Mouse (Mus musculus) right cerebral cortex, postnatal 10 days (tissue): Measurements from ENCODE around the gene B830017H08Rik.

Experiments used
- DNase-seq, 2 experiments: peaks; one replicate each; pipeline ENCODE4 v3.0.0; 2021; ENCODE audit warnings: low spot score in 2 of 2

Gene B830017H08Rik

DNA sequence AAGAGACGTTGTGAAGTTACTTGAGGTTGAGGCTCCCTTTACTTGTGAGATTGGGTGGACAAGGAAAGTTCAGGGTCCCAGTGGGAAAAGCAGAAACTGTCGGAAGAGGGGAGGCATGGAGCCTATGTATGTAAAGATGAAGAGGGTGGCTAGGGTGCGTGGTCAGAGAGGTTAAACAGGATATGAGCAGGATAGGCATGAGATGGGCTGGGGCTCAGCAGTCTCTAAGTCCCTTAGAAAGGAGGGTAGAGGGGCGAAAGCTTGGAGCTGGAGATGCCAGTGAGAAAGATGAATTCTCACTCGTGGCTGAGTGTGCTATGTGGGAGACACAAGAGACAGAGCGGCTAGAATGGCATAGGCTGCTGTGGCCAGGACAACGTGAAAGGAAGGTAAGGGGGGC lies at the start of gene B830017H08Rik:
Gene B830017H08Rik, plus strand, starts transcription at position 301 of the 400 bp plus-strand sequence.
- no peak for DNase-seq

DNA sequence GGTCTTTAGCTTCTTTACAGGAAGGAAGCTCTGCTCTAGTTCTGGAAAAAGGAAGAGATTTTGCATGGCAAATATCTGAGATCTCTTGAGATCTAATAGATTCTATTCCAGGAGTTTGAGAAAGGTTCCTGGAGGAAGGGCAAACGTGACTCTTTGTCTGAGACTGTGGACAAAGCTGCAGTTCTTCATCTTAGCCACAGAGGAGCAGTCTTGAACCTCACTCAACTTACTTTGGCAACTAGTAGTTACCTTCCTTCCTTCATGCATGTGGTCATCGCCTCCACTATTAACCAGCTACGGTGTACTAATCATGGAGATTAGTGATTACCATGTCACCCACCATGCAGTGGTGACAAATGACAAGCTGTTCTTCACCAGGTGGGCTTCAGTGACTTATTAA lies 47.6 kb upstream of the B830017H08Rik start:
- no peak for DNase-seq

DNA sequence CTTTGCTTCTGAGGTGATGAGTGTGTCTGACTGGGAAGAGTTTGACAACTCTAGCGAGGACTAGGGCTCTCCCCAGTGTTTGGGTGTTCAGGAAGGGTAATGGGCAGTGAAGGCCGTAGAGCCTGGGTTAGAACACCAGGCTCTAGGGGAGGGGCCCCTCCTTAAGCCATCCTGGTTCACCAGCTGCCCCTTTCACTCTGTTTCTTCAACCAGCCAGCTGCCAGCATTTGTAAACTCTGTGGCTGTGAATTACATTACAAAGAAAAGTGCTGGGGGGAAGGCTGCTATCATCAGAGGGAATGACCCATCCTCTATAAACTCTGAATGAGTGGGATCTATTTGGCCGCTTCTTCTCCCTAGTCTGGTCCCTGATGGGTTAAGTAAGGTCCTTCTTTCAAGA lies 40.2 kb upstream of the B830017H08Rik start:
- no peak for DNase-seq

DNA sequence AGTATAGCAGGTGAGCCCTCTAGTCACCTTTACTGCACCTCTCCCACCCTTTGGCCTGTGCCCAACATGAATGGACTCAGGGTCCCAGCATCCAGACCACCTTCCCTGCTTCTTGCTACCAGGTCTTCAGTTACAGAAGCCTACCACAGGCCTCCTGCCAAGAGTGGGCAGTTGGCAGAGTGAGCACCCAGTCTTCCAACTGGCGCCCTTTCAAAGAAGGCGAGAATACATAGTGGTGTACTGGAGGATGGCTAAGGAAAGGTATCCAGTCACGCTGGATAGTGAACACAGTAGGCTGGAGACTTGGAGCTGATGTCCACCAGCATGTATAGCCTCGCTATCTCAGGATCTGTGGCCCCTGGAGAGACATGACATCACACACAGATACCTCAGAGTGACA lies 38.9 kb upstream of the B830017H08Rik start:
- peak; percentile 47 to 52 for DNase-seq

DNA sequence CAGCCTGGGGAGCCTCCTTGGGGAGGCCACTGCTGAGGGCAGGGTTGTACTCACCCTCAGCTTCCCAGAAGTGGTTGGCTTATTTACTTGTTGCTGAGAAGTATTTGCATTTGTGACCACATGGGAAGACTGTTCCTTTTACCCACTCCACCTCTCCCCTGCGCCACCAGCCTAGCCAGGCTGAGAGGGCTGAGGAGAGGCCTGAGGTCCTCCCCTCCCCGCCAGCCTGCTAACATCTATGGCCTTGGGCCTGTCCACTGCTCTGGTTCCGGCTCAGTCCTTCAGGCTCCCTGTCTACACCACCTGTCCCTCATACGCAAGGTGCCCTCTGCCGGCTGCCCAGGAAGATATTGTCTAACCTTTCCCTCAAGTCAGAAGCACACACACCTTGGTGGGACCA lies 37.3 kb upstream of the B830017H08Rik start:
- no peak for DNase-seq

DNA sequence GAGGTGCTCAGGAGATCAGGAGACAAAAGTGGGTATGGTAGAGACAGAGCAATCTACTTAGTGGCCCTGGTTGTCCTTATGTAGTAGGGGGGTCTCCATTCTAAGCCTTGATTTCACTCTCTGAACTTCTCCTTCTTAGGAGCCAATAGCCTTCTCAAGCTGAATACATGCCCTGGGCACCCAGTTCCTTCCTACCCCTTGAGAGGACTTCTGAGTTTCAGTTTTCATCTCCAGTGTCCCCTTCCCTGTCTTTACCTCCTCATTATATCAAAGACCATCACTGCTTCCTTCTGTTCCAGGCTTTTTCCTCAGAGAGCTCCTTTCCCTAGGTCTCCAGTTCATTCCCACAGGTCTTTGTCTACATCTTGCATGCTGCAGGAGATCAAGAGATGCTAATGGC lies 36.4 kb upstream of the B830017H08Rik start:
- no peak for DNase-seq

DNA sequence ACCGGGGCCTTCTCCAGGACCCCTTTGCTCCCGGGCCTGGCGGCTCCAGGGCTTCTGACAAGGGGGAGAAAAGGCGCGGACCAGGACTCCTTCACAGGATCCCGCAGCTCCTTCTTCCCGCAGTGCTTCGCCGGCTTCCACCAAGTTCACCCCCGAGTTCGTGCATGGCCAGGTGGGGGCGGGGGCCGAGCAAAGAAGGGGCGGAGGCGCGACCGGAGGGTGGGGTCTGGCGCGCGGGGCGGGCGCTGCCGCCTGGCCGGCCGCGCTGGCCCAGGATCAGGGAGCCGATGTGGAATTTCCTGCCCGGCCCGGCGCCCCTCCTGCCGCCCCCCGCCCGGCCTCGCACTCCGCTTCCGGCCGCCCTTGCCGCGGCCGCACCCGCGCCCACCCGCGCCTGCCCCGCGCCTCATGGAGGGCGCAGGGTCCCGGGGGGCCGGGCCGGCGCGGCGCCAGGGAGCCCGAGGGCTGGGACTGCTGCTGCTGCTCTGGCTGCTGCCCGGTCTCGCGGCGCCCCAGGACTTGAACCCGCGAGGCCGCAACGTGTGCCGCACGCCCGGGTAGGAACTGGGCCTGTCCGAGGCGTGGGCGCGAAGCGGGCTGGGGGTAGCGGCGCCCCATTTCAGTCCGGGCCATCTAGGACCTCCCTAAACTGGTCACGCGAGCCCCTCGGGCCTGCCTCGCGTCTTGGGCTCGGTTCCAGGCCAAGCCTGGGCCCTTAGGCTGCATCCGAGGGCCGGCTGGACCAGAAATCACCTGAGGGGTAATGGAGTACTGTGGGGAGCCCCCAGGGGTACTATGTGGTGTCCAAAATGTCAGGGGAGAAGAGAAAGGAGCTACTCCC lies 35.7 kb upstream of the B830017H08Rik start, which contains the start of gene Scarf2:
Gene Scarf2, plus strand, starts transcription at position 312 of the 841 bp plus-strand sequence.
- DNase-seq, result no peak

DNA sequence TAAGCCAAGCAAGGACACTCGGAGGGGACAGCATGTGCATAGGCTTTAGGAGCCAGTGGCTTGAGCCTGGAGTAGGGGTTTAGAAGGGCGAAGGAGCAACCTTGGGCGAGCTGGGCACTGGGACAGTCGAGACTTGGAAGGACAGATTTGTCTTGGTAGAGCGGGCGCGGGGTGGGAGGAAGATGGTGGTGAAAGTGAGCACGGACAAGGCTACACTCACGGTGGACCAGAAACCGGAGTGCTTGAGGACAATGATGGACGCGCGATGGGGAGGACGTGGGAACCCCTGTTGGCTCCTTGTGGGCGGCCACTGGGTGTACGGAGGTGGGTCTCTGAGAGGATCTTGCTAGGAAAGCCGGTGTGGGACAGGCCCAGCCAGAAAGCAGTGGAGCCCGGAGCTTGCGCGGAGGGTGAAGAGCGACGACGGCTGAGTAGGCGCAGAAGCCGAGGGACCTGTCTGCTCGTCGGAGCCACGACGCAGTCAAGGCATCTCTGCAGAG lies 35.1 kb upstream of the B830017H08Rik start:
- DNase-seq, result no peak

DNA sequence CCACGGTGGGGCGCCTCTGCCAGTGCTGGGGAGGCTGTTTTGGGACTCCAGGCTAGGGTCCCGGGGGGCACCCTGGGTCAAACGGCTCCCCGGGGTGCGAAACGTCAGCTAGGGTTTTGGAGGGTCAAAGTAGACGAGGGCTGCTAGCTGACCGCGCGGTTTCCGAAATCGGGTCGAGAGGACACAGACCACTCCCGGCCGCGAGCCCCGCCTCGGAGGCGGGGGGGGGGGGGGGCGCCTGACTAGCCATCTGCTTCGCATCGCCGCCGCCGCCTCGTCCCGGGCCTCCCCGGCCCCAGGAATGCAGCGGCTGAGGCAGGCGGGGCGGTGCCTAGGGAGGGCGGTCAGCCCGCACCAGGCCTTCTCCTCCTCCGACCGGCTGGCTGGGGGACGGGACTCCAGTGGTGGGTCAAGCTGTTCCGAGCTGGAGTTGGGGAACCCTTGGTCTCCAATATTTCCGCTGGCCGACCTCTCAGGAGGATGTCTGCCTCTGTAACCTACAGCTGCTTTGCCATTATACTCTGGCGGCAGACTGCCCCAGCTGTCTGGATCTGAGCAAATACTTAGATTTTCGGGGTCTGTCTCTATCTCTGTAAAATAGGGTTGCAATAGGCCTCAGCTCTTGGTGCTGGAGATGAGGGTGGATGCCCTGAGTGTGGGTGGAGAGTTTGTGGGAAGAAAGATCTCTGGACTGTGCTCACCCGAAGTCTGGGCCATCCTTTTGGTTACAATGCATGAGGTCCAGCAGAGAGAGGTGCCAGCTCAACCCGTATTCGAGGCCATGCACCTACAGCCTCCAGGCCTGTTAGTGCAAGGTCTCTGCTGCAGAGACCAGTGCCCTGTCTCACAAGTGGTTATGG lies 34.4 kb upstream of the B830017H08Rik start:
- no peak for DNase-seq

DNA sequence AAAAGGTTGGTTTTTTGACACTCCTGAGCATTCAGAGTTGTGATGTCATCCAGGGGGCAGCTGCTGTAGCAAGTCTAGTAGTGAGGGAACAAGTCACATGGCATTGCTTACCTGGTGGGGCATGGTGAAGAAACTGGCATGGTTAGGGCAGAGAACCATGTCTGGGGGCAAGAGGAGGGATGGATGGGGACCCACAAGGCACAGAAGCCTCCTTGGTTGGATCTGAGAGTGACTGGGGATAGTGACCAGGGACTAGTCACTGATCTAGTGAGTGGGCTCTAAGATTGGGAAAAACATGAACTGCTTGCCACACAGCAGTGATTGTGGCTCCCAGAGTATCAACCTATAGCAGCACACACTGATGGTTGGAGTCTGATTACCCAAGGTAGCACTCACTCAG lies 33.3 kb upstream of the B830017H08Rik start:
- DNase-seq, result no peak

DNA sequence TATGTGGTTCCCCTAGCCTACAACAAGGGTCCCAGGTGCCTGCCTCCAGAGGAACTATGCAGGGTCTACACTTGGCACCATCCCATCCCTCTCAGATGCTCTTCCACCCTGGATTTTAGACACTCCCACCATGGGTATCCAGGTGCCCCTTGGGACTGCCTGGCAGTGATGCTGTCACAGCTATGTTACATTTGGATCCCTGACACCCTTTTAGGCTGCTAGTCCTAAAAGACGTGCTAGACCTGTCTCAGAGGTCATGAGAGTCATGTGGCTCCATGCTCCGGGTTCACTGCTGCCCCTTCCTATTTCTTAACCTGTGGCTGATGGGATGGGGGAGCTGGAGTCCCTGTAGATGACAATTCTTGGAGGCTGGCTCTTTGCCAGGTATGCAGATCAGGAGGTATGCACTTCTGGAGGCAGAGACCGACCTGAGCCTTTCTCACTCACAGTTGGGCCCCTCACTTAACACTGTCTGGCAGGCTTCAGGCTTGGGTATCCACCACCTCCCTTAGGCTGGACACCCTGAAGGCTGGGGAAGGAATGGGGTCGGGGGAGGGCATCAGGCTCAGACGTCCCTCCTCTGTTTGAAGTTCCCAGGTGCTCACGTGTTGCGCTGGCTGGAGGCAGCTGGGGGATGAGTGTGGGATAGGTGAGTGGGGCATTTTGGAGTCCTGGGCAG lies 31.0 kb upstream of the B830017H08Rik start:
- DNase-seq, result no peak

DNA sequence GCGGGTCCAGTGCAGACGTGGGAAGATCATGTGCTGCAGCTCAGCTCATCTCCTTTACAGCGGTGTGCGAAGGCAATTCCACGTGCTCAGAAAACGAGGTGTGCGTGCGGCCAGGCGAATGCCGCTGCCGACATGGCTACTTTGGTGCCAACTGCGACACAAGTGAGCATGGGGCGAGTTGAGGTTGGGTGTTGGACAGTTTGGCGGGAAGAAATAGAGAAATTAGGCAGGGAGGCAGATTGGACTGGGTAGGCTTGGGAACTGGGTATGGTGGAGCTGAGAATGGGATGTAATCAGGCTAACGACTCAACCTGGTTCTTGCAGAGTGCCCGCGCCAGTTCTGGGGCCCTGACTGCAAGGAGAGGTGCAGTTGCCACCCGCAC lies 30.5 kb upstream of the B830017H08Rik start:
- DNase-seq, result no peak

DNA sequence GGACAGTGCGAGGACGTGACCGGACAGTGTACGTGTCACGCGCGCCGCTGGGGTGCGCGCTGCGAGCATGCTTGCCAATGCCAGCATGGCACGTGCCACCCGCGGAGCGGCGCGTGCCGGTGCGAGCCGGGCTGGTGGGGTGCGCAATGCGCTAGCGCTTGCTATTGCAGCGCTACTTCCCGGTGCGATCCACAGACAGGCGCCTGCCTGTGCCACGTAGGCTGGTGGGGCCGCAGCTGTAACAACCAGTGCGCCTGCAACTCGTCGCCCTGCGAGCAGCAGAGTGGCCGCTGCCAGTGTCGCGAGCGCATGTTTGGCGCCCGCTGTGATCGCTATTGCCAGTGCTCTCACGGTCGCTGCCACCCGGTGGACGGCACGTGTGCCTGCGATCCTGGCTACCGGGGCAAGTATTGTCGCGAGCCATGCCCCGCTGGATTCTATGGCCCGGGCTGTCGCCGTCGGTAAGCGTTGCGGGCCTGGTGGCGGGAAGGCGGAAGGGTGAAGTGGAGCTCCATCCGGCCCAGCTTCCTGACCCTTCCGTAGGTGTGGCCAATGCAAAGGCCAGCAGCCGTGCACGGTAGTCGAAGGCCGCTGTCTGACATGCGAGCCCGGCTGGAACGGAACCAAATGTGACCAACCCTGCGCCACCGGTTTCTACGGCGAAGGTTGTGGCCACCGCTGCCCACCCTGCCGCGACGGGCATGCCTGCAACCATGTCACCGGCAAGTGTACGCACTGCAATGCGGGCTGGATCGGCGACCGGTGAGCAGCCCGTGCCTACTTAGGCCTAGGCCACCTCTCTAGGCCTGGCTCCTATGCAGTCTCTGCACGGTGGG lies 29.9 kb upstream of the B830017H08Rik start:
- peak; percentile 64 to 73 for DNase-seq

DNA sequence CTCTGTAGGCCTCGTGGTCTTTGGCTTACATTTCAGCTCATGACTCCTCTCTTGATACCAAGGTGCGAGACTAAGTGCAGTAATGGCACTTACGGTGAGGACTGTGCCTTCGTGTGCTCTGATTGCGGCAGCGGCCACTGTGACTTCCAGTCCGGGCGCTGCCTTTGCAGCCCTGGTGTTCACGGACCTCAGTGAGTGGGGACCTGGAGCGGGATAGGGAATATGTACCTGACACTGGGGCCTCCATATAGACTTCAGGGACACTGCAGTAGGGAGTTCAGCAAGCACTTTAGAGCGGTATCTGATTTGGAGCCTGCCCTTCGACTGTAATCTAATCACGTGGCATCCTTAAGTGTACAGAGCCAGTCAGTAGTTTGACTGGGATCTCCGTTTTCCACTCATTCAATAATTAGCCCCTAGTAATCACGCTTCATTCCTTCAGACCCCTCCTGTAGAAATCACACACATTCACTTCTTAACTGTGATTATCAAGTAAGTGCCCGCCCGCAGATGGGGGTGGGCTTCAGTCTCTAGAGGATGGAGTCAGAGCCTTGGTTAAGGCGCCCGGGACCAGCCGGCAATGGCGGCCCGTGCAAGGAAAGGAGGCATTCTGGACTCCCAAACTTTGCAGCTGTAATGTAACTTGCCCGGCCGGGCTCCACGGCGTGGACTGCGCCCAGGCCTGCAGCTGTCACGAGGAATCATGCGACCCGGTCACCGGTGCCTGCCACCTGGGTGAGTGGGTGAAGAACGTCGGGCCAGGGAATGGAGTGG lies 29.1 kb upstream of the B830017H08Rik start:
- DNase-seq, result no peak

DNA sequence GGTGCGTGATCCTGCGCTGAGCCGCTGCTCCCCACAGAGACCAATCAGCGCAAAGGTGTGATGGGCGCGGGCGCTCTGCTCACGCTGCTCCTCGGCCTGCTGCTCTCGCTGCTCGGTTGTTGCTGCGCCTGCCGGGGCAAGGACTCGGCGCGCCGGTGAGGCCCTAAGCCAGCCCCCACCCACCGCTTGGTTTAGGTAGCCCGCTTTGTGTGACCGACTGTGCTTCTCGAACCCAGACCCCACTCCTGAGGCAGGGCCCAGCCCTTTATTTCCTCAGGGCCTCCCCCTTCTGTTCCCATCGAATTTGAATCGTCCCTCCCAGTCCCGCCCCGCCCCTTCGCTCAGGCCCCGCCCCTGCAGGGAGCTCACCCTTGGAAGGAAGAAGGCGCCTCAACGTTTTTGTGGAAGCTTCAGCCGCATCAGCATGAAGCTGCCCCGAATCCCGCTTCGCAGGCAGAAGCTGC lies 28.4 kb upstream of the B830017H08Rik start:
- DNase-seq, result no peak

DNA sequence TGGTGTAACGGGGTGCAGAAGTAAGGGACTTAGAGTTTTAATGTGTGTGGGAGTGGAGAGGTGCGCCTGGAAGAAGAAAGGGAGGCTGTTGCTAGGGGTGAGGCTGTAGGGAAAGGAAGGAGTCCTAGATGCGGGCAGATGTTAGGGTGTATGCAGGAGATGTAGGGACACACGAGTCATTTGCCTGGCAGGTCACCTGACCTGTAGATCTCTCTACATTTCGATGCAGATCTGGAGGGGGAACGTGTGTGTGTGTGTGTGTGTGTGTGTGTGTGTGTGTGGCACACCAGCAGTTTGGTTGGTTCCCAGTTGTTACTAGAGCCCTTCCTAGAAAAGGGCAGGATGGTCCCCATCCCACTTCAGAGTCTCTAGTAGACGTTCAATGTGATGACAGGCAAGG lies 27.9 kb upstream of the B830017H08Rik start:
- DNase-seq, result no peak

DNA sequence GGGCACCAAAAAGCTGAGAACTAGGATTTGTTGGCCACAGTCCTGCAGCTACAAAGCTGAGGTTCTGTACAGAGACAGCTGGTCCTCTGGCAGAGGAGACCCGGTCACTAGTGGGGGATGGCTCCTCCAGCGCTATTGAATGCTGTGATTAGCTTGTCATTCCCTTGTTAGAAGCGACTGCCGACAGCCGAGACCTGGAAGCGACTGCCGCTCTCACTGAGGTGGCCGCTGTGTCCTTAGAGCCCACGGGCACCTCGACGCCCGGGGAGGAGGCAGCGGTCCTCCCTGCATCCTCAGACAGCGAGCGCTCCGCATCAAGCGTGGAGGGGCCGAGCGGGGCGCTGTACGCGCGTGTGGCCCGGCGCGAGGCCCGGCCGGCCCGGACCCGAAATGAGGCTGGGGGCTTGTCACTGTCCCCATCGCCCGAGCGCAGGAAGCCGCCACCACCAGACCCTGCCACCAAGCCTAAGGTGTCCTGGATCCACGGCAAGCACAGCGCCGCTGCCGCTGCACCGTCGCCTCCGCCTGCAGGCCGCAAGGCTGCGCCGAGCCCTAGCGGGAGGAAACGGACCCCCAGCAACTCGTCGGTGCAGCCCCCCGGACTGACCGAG lies 26.2 kb upstream of the B830017H08Rik start:
- DNase-seq, result peak in 1 of 2 experiments; percentile 45

DNA sequence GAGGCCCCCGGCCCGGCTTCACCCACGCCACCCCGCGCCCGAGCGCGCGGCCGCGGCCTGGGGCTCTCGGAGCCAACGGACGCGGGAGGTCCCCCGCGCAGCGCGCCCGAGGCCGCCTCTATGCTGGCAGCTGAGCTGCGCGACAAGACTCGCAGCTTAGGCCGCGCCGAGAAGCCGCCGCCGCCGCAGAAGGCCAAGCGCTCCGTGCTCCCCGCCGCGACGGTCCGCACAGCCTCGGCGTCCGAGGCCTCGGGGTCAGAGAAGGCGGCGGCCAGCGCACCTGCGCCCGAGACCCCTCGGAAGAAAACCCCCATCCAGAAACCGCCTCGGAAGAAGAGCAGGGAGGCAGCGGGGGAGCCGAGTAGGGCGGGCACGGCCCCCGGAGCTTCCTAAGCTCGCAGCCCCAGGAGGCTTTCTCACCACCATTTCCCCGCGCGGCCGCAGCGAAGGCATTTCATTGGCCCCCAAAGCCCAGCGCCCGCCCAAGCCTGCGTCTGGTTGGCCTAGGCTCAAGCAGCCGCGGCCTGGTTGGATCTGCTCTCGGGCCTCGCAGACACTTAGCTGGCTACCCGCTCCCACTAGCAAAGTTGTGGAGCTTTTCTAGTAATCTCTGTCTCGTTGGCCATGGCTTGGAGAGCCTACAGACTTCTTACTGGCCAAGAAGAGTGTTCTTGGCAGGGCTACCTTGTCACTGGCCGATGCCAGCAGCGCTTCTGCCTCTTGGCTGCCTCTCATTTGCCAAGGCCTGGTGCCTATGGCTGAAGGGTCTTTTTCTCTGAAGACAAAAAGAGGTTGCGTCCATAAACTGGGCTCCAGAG lies 25.5 kb upstream of the B830017H08Rik start:
- peak; percentile 94 to 95 for DNase-seq

DNA sequence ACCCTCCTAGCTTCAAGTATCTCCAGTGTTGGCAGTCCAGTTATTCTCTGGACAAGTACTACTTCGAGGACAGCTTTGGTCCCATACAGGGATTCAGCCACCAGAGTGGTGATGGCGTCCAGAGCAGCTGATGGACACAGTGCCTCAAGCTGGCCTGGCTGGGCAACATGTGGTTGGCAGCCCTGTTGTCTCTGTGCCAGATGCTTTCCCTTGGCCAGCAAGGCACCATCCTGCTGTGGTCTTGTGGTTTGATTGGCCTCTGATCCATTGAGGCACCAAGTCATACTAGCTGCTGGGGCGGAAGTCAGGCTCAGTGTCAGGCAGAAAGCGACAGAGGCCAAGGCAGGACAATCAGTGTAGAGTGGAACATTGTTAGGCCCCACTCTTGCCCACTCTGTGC lies 23.8 kb upstream of the B830017H08Rik start:
- no peak for DNase-seq
